Mouse (Mus musculus): ENCODE measurements at regions not wholly inside any gene's neighbourhood (a gene's known extent, or its start where the extent isn't known, plus 50 kb on each side); places are given as distances from the start of the nearest gene placed in this dataset.

DNA sequence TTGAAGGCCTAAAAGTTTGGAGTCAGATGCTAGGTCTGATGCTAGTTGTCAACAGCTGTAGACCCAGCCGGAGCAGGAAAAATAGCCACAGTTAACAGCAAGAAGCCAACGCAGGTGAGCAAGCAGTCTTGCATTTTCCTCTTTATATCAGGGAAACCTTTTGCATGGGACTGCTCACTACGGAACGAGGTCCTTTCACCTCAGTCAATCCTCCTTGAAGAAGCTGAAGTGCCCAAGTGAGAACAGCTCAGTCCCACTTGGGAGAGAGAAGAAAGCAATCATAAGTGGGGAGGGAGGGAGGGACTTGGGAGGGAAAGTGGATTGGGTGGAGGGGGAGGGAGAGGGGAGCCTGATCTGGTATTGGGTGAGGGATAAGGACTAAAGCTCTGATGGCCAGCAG, 107.6 kb downstream of the Kcnj2 start:
- TF ChIP-seq CTCF (IDR thresholded peaks at IDR 0.05; ENCODE audit: low read depth): no peak
- no peak for TF ChIP-seq EP300 (IDR thresholded peaks at IDR 0.05; ENCODE audit: low read depth)

All from liver, embryonic 14.5 days (tissue).